Mouse (Mus musculus): ENCODE data around the gene Xylt1.

The Xylt1 gene

DNA sequence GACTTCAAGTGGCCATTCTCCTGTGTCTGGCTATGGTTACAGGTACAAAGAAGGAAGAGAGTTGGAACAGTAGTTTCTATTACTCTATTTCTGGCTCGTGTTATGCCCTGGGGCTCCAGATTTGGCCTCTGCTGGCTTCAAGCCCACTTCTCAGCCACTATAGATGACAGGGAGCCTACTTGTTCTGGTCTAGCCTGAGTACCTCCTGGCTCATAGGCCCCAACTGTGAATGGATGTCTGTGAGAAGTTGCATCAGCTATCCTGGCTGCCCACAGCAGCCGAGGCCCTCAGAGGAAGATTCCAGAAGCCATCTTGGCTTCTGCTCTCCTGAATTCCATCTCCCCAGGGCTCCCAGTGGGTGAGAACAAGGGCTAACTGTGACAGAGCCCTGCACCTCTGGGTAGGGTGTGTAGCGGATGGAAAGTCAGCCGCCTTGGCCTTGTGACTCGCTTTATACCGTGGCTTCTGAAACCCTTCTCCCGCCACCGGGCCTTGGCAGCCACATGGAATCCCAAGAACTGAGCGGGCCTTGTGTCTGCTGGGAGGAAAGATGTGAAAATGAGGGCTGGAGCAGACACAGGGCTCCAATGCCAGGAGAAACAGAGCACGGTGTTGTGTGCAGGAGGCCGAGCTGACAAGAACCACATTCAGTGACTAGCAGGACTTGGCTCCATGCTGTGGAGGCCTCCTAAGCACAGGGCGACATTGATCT is 55.1 kb downstream of the Xylt1 start:
- DNase-seq (ENCODE audit: low spot score in 2 of 2), result peak; percentile 59 to 71

DNA sequence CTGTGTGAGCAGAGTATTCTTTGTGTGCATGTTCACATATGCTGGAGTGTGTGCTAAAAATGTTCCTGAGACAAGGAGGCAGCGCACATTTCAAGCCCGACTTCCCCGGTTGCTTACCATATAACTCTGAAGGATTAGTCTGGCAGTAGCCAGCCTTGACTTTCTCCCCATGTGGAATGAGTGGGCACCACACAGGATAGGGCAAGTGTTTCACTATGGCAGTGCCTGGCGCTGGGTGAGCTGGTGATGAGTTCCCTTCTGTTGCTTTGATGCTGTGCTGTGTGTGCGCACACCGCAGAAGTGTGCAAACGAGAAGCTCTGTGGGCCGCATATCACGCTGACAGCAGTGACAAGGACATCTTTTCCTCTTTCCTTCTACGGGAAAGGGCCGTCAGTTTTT is 56.1 kb downstream of the Xylt1 start:
- DNase-seq (ENCODE audit: low spot score in 2 of 2), result peak in 1 of 2 experiments; percentile 27

DNA sequence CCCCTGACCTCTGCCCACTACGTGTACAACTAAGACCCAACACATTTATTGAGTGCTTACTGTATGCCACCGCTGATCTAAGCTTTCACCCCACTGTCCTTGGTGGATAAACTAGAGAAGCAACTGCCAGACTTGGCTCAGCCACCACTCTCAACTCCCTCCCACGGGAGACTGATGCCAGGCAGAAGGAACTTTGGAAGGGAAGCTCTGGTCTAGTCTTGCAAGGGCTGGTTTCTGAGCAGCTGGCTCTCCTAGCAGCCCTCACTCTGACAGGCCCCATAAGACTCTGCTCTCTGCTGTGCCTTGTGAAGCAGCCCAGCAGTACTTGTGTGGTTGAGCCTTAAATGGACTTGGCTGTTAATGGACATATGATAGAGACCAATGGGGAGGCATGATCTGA is 60.2 kb downstream of the Xylt1 start:
- peak in 1 of 2 experiments; percentile 46 for DNase-seq (ENCODE audit: low spot score in 2 of 2)

DNA sequence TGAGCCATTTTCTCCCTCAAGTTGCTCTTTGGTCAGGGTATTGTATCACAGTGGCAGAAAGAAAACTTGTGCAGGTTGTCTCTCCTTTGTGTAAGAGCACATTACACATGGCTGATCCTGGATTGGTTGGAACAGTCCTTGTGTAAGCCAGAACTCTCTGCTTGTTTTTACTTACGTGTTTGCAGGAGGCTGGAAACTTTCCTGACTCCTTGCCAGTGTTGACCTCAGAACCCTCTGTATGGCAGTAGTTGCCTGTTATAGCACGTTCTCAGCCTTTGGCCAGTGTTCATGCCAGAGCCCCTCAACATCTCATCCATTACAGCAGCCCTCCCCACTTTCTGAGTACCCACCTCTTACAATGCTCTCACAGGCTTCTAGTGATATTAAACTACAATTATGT is 61.9 kb downstream of the Xylt1 start:
- no peak for DNase-seq (ENCODE audit: low spot score in 2 of 2)

DNA sequence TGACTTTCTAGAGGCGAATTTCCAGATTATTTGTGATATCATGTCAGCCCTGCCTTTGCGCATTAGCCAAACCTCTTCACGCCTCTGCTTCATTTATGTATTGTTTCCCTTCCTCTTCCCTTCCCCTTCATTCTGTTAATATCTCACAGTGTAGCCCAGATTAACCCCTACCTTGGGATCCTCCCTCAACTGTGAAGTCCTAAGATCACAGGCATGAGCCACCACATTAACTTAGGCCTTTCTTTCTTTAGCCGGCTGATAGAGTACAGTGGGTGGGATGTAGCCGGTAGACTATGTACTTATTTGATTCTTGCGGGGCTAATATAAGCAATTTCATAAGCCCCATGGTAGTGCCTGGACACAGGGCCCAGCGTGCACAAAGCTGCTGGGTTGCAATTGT is 62.4 kb downstream of the Xylt1 start:
- DNase-seq (ENCODE audit: low spot score in 2 of 2), result no peak

DNA sequence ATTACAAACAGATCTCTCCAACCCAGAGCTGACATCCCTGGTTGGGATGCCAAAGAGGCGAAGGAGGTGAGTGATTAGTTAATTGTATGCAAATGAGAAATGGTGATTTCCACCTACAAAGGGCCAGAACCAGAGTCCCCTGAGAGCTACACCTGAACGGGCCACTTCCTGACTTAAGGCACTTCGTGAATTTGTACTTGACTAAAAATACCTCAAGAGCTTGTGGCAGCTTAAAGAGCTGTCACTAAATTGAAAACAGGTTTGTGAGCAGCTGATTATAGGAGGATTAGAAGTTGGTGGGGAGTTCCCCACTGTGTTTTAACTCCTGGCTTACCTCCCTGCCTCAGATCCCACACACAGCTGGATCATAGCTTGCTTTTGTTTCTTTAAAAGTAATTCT is 64.7 kb downstream of the Xylt1 start:
- no peak for DNase-seq (ENCODE audit: low spot score in 2 of 2)

DNA sequence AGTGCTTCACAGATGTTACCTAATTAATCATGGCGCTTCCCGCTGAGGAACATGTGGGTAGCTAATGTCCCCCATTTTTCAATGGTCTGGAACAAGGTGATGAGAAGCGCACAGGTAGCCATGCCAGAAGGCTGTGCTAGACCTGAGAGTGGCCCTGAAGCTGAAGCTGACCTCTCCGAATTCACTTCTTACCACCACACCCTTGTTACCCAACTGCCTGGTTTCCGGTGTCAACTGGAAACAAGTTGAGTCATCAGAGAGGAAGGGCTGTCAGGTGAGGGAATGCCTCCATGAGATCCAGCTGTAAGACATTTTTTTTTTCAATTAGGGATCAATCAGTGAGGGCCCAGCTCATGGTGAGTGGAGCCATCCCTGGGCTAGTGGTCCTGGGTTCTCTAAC is 68.8 kb downstream of the Xylt1 start:
- no peak for DNase-seq (ENCODE audit: low spot score in 2 of 2)

DNA sequence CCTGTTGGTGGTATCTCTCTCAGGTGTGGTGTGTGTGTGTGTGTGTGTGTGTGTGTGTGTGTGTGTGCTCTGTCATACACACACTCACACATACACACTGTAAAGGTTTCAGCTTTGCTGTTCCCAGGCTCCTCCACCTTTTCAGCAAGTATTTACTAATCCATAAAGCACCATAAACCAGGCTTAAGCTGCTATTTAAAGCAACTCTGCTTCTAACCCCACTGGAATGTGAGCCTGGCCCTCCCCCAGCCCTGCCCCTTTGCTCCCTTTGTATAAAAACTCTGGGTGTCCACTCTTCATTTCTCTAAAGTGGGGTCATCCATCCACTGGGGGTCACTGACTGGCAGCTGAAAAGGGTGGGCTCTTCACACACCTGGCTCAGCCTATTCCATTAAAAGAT is 70.4 kb downstream of the Xylt1 start:
- no peak for DNase-seq (ENCODE audit: low spot score in 2 of 2)

DNA sequence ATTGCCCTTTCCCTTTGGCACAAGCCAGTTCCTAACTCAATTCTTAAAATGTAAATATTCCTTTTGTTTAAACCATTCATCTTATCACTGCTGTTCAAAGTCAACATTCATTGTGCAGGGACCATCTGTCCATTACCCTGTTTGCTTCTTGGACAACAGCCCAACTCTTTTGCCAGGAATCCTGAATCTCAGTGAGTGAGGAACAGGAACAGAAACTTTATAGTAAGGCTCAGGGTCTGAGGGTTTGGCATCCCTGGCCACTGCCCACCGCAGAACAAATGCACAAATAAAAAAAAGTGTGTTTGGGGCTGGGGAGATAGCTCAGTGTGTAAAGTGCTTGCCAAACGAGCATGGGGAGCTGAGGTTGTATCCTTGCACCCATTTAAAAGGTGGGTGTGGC is 71.5 kb downstream of the Xylt1 start:
- DNase-seq (ENCODE audit: low spot score in 2 of 2), result no peak

DNA sequence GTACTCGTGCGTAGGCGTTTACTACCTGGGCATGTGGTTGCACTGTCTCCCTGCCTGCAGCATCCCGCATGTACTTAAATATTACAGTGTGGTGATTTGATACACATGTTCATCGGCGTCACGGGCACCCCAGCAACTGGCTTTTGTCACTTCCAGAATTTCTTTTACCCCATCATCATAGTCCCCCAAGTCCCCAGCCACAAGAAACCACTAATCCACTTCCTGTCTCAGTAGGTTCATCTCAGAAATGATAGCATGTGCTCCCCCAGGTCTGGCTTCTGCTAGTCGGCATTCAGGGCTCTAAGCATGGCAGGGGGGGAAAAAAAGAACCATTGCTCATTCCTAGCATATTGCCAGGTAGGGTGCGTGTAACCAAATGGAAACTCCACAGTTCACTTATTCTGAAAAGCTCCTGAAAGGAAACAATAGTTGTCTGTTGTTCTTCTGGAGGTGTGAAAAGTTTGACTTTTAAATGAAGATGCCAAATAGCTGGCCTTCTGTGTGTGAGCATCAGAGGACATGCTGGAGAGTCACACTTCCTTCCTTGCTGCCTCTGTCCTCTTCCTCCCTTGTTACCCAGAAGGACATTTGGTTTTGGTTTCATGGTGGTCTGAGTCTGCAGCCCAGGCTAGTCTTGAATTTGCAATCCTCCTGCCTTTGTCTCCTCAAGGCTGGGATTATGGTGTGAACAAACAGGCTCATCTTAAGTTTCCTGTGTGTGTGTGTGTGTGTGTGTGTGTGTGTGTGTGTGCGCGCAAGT is 74.2 kb downstream of the Xylt1 start:
- no peak for DNase-seq (ENCODE audit: low spot score in 2 of 2)

DNA sequence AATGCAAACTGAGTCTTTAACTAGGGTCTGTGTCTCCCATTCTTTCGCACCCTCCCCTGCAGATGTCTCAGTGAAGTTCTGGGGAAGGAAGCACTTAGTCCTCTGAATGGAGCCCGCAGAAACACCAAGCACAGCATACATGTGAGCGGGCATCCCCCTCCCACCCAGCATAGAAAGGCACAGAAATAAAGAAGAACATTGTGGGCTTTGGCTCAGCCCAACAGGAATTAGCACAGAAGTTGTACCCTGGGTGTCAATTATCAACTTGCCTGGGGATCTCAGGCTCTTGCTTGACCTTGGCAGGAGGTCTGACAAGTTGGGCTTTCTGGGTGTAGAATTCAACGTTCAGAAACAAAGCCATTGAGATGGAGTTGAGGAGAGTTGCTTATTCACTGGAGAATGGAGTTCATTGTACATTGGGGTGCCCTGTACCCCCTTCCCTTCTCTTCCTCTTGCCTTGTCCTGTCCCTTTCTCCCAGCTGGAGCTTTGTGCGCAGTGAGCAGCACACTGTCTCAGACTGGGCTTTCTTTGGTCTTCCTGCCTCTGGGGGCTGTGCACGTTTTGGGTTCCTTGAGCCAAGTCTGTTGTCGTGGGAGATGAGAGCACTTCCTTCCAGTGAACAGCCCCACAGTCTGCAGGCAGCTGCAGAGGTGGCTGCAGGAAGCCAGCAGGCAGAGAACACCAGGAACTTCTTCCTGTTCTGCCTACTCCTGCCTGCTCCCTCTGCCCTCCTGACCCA is 81.6 kb downstream of the Xylt1 start:
- DNase-seq (ENCODE audit: low spot score in 2 of 2), result peak; percentile 57 to 74

DNA sequence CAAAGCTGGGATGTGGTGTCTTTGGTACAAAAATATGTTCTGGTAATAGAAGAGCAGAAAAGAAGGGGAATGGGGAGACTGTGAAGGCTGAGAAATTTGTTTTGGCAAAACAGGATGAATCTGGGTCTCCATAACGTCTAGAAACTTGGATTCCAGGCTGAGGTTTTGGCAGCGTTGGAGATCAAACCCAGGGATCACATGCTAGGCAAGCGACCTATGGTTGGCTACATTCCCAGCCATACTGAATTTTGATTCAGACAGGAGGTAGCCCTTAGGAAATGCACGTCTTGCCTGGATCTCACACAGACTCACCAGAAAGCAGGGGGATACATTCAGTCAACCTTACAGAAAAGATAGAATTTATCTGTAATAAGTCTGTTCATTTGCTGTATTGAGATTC is 84.2 kb downstream of the Xylt1 start:
- no peak for DNase-seq (ENCODE audit: low spot score in 2 of 2)

DNA sequence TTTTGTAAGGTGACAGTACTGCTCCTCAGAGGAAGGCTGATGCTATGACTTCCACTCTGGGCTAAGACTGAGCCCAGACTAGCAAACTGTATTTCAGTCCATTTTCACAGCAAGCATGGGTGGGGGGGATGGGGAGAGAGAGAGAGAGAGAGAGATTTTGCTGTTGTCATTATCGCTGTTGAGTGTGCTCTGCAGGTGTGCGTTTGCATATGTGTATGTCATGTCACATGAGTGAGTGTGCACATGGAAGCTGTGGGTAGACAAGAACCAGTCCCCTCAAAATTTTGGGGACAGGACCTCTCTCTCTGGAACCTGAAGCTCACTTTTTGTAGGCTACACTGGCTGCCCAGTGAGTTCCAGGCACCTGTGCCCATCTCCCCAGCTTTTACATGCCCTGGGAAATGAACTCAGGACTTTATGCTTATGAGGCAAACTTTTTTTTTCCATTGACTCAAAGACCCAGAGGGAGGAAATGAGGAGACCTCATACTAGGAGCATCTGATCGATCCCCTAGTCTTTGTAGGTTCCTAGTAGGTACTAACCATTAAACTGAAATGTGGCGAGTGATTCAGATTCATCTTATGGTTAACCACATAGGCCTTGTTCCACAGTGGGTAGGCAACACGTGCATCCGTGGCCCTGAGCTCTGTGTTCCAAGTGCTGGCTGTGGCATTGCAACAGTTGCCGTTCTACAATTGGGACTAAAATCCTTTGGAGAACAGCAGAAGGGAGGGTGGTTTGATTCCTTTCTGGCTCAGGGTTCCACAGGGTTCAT is 85.4 kb downstream of the Xylt1 start:
- DNase-seq (ENCODE audit: low spot score in 2 of 2), result no peak

DNA sequence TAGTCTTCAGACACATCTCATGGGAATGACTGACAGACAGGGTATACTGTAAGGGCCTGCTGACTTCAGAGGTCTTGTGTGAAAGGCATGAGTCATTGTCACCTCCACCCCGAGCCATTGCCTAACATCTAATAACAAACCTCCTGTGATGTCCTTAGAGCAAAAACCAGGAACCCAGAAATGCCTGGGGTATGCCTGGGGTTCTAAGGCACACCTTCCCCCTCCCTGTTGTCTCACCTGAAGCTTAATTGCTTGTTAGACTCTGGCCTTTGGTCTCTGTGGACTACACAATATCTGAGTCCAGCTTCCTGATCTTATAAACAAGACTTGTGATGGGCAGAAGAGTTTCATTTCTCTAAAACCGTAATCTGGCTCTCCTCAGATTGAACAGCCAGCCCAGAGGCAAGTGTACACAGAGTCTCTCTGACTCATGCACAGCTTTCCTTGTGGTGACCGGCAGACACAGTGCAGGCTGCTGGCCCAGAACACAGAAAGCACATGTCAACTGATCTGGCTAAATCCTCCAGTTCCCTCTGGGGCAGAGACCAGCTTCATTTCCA is 89.5 kb downstream of the Xylt1 start:
- no peak for DNase-seq (ENCODE audit: low spot score in 2 of 2)

DNA sequence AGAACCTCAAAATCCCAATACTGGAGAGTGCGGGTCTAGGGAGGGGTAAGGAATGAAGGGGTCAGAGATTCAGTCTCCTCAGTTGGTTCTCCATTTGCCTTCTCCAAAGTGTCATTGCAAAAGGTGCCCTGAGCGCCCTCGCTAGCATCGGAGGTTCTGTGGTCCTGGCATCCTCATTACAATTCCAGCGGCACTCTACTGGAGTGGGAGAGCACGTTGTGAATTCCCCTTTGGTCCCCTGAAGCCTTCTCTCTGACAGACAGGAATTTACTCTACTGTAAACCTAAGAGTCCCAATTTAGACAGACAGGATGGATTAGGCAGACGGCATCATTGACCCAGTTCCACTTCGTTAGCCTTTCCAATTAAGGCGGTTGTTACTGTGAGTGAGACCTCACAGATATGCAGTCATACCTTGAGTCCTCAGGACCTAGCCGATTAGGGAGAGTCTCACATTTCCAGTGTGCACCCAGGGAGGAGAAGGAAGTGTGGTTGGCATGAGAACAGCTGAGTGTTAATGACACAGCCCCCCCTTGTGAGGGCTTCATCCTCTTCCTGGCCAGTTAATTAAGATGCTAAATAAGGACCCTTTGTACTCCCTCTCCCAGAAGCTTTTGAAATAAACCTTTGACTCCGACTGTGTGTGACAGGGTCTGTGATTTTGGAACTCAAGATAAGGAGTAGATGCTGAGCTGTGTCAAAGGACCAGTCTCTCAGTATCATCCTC is 91.4 kb downstream of the Xylt1 start:
- peak in 1 of 2 experiments; percentile 33 for DNase-seq (ENCODE audit: low spot score in 2 of 2)

DNA sequence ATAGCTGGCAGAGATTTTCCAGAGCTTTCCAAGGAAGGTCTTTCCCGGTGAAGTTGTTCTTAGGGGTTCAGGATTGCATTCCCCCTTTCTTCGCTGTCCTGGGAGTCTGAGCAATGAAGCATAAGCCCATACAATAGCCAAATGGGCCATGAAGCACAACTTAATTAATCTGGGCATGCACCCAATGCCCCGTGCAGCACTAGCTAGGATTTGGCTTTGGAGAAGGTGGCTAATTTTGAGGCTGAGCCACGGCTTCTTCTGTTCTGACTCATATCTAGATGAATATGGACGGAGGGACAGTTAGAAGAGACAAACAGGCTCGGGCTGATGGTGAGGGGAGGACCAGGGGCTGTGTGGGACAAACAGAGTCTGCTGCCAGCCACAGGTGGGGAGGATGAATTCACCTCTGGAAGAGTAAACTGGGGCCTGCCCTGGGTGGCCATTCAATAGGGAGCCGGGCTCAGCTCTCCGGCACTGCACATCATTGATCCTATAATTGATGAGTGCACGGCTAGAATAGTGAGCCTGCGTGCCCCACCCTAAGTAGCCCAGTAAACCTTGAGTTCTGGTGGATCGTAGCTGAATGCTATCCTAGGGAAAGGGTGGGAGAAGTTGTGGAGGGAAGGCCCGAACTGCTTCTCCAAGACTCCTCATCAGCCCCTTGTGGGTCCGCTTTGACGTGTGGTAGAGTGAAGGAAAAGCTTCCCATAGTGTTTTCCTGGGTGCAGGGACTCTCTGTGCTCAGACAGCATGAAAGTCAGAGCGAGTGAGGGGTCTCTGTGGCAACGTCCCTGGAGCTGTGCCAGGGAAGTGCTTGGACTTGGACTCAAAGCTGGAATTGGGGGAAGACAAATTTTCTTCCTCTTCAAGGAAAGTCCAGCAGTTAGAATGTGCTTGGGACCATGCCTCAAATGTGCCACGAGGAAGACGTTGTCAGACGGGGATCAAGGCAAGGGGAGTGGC is 92.3 kb downstream of the Xylt1 start:
- no peak for DNase-seq (ENCODE audit: low spot score in 2 of 2)

DNA sequence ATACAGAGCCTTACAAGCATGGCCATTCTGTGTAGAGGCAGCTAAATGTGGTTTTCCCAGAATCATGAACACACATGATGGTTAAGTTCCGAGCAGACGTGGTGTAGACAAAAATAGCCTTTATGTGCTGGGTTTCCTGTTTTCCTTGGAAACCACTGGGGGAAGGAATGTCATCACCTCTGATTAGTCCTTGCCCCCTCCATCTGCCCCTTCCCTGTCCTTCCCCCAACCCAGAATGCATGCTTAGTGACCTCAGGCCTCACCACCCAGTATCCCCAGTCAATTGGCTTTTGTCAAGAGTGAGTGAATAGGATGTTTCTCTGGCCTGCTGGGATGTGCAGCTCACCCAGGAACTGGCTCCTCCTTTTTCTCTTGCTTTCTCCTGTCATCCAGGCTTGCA is 93.5 kb downstream of the Xylt1 start:
- no peak for DNase-seq (ENCODE audit: low spot score in 2 of 2)

DNA sequence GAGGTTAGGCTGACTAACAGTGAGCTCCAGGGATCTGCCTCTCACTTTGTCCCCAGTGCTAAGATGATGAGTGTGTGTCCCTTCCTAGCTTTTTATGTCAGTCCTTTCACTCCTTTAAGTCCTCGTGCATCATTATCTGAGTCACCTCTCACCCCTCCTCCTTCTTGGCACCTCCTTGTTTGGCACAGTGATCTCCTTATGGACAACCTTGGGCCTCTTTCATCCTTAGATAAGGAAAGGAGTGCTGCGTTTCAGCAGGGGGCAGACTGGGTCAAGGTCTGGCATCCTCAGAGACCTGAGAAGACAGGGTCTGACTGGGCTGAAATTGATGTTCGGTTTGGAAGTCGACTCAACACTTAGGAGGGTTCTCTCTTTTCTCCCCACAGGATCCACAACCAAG is 94.3 kb downstream of the Xylt1 start:
- no peak for DNase-seq (ENCODE audit: low spot score in 2 of 2)

DNA sequence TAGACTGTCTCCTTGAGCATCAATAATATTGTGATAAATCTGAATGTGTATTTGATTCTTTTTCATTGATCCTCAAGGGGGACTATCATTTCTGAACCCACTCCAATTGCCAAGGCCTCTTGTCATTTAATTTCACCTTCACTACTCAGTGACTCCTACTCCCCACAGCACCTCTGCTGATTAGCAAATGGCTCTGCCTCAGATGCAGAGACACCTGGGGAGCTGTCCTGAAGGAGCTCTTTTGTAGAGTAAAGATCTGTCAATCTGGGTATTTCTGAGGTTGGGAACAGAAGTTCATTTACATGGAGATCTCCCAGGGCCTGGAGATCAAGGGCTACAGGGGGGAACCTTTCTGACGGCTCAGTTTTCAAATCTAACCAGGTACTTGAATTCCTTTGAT is 98.2 kb downstream of the Xylt1 start:
- no peak for DNase-seq (ENCODE audit: low spot score in 2 of 2)

DNA sequence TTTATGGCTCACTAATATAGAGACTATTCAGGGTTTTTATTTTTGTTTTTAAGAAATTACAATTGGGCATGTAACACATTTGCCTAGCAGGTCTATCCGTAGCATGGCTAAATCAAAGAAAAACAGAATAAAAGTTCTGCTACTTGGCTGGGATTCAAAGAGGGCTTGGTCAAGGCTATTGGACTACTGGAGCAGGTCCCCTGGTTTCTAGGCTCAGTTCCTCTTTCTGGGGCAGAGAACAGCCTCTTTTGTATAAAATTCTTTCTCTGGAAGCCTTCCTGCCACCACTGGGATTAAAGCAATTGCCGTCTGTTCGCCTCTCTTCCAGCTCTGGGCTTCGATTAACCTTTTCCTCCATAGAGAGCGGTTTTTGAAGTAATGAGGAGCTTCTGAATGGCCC is 100.1 kb downstream of the Xylt1 start:
- DNase-seq (ENCODE audit: low spot score in 2 of 2), result no peak
